Mouse (Mus musculus): ENCODE results near the gene Fgr.

DNA sequence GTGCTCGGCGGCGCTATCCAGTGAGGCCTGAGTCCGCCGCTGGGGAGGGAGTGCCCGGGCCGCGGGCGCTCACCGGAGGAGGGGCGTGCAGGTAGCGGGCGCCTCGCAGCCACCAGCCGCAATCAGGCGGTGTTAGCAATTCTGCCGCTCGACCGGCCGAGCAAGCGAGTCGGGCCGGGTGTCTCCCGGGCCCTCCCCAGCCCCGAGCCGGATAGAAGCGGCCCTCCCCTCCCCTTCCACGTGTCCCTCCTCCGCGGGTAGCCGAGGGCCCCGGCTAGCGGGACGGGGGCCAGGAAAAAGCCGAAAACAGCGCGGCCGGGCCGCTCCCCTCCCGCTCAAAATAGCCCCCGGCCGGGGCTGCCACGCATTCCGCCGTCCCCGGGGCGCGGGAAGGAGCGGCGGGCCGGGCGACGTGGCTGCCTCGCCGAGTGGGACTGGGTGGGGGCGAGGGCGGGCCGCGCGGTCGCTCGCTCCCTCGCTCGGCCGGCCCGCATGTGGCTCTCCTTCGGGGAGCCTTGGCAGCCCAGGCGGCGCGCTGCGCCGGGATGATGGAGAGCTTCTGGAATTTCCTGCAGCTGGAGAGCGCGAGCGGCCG is 64.7 kb downstream of the Fgr start:
- TF ChIP-seq CTCF (conservative IDR thresholded peaks at IDR 0.05; ENCODE audit: low read length): no peak
- TF ChIP-seq NANOG (IDR thresholded peaks at IDR 0.05; ENCODE audit: borderline replicate concordance, low read length): no peak

Measured in E14TG2a.4 (cell line).